Mouse (Mus musculus) cortical plate, adult 2 months (tissue): ENCODE data around the gene Actn1. TPM values are rescaled to one million over a fixed set of nuclear protein-coding genes. Genes with fewer than 3 reads are reported as not detected.
"Not testable (repeated sequence)": the region's sequence is repeated elsewhere in the genome, so short reads cannot be mapped to it uniquely, and the experiment has no call there.

ENCODE experiments used
- H3K27ac ChIP-seq: fragments of 200-500 bp; 2 replicates; pipeline ENCODE4 v1.5.1; 2012; ENCODE audit warnings: low read length, control low read depth, inconsistent platforms; ENCODE audit not compliant: insufficient read depth
- H3K4me1 ChIP-seq: fragments of 200-500 bp; 2 replicates; pipeline ENCODE4 v1.6.1; 2011; ENCODE audit warnings: low read length; ENCODE audit not compliant: control insufficient read depth, insufficient read depth
- H3K4me3 ChIP-seq: fragments of 200-500 bp; 2 replicates; pipeline ENCODE4 v1.5.1; 2011; ENCODE audit warnings: mild to moderate bottlenecking, low read length, control low read depth; ENCODE audit not compliant: insufficient read depth
- CTCF ChIP-seq: fragments of 200-500 bp; IDR thresholded peaks from 2 replicates; pipeline ENCODE4 v1.5.1; 2011; ENCODE audit warnings: mild to moderate bottlenecking, control low read depth, low read length; ENCODE audit not compliant: insufficient read depth; ENCODE audit errors: extremely low read depth
- POLR2A ChIP-seq: fragments of 200-500 bp; IDR thresholded peaks from 2 replicates; pipeline ENCODE4 v1.6.1; 2011; ENCODE audit warnings: mild to moderate bottlenecking, low read length, control low read depth; ENCODE audit not compliant: insufficient read depth; ENCODE audit errors: extremely low read depth
- polyA plus RNA-seq: library from polyadenylated mRNA; depleted of rRNA; stranded (reverse); fragments of >200 nt; gene quantifications from 2 replicates; pipeline ENCODE4 v1.2.3, GENCODE M21; 2012

Actn1 gene
- polyA plus RNA-seq, 1 experiment: 96.3 TPM

- Histone ChIP-seq H3K4me3 (no peak overlapping the region), H3K27ac (no peak overlapping the region), H3K4me1 (no peaks in the 10 kb centered on the region)
- TF ChIP-seq POLR2A: no peak
- TF ChIP-seq CTCF: no peak
These were observed 18.7 kb upstream of the Actn1 start for GRCm38 (mm10) chr12:80278866-80279265.

- no peaks in the 10 kb centered on the region for H3K4me1 ChIP-seq
- no peak overlapping the region for H3K4me3 ChIP-seq
- no peak overlapping the region for H3K27ac ChIP-seq
- no peak for TF ChIP-seq POLR2A
- no peak for TF ChIP-seq CTCF
These were observed 17.3 kb upstream of the Actn1 start for GRCm38 (mm10) chr12:80277428-80277827.

GRCm38 (mm10) chr12:80275187-80275820, 15.1 kb upstream of the Actn1 start:
- no peak overlapping the region for H3K4me3 ChIP-seq
- TF ChIP-seq CTCF (no peak), POLR2A (no peak)
- no peak overlapping the region for H3K27ac ChIP-seq
- H3K4me1 ChIP-seq: no peaks in the 10 kb centered on the region

GRCm38 (mm10) chr12:80273020-80273686, 13.0 kb upstream of the Actn1 start:
- Histone ChIP-seq H3K27ac (no peak overlapping the region), H3K4me1 (no peaks in the 10 kb centered on the region), H3K4me3 (no peak overlapping the region)
- no peak for TF ChIP-seq CTCF
- TF ChIP-seq POLR2A: no peak

GRCm38 (mm10) chr12:80271806-80272205, 11.6 kb upstream of the Actn1 start:
- Histone ChIP-seq H3K4me3 (no peak overlapping the region), H3K4me1 (no peaks in the 10 kb centered on the region), H3K27ac (no peak overlapping the region)
- TF ChIP-seq POLR2A: no peak
- TF ChIP-seq CTCF: no peak

GRCm38 (mm10) chr12:80270924-80271323, 10.8 kb upstream of the Actn1 start:
- Histone ChIP-seq H3K4me1 (no peaks in the 10 kb centered on the region), H3K4me3 (no peak overlapping the region), H3K27ac (no peak overlapping the region)
- TF ChIP-seq CTCF (no peak), POLR2A (no peak)

- Histone ChIP-seq H3K27ac (no peak overlapping the region), H3K4me3 (no peak overlapping the region), H3K4me1 (no peaks in the 10 kb centered on the region)
- TF ChIP-seq CTCF (no peak), POLR2A (no peak)
These were observed 9.1 kb upstream of the Actn1 start for GRCm38 (mm10) chr12:80269303-80269702.

- H3K4me1 ChIP-seq: no peaks in the 10 kb centered on the region
- no peak overlapping the region for H3K4me3 ChIP-seq
- TF ChIP-seq POLR2A: no peak
- no peak for TF ChIP-seq CTCF
- H3K27ac ChIP-seq: no peak overlapping the region
These were observed 7.8 kb upstream of the Actn1 start for GRCm38 (mm10) chr12:80267962-80268361.

GRCm38 (mm10) chr12:80264388-80264787, 4.2 kb upstream of the Actn1 start:
- not testable (repeated sequence) for H3K27ac ChIP-seq, H3K4me3 ChIP-seq, H3K4me1 ChIP-seq

- H3K4me1 ChIP-seq: peaks cover 2% of the 10 kb centered on the region; the same call in 1 of the 2 replicates
- H3K4me3 ChIP-seq: peak overlapping the region; percentile 90
- TF ChIP-seq POLR2A: no peak
- no peak for TF ChIP-seq CTCF
- H3K27ac ChIP-seq: peak overlapping the region; percentile 63; the same call in 1 of the 2 replicates
These were observed 849 bp upstream of the Actn1 start for GRCm38 (mm10) chr12:80260744-80261695.
